Mouse (Mus musculus): ENCODE measurements around the gene Creb3l1. TPM values are rescaled to one million over a fixed set of nuclear protein-coding genes. Genes with fewer than 3 reads are reported as not detected.
A peak's percentile ranks its signal among the peaks of the same experiment; 100 is the strongest.

Creb3l1 gene
- polyA plus RNA-seq (2014; fragmentation: Nextera tagmentation; extraction: Ambion mirVana), result 3.5 and 3.6 TPM in 2 replicates

GRCm38 (mm10) chr2:92024274-92024672 lies at the start of gene Creb3l1:
Creb3l1 (minus strand) TSS chr2:92024502.
- Histone ChIP-seq H3K27me3 (ENCODE audit: control insufficient read depth, insufficient read depth, low read length) (peaks cover 19% of the 10 kb centered on the region; the same call in 1 of the 2 replicates), H3K36me3 (replicated peaks; ENCODE audit: control insufficient read depth, insufficient read depth) (no peaks in the 10 kb centered on the region), H3K4me2 (replicated peaks) (peak within 1 kb of the TSS; percentile 98), H3K4me3 (replicated peaks; ENCODE audit: low read length) (peak within 1 kb of the TSS; percentile 62), H3K27ac (no peak within 1 kb of the TSS), H3K9me3 (ENCODE audit: control insufficient read depth, low read length) (no peaks in the 10 kb centered on the region), H3K9ac (peak within 1 kb of the TSS; percentile 61), H3K4me1 (replicated peaks; ENCODE audit: control insufficient read depth, insufficient read depth, low read length) (peaks cover 8% of the 10 kb centered on the region)
- under 1% methylated on average over 23 of the region's 27 CpGs for whole genome bisulfite sequencing
- DNase-seq (ENCODE audit: low spot score), result peak; percentile 70
- ATAC-seq (ENCODE audit: low FRiP score), result peak; percentile 53; the same call in 1 of the 2 replicates

GRCm38 (mm10) chr2:92071143-92071542 lies 46.8 kb upstream of the Creb3l1 start:
- Histone ChIP-seq H3K4me3 (replicated peaks; ENCODE audit: low read length) (no peak overlapping the region), H3K27ac (no peak overlapping the region), H3K9me3 (ENCODE audit: control insufficient read depth, low read length) (no peaks in the 10 kb centered on the region), H3K4me1 (replicated peaks; ENCODE audit: control insufficient read depth, insufficient read depth, low read length) (no peaks in the 10 kb centered on the region), H3K36me3 (replicated peaks; ENCODE audit: control insufficient read depth, insufficient read depth) (no peaks in the 10 kb centered on the region), H3K4me2 (replicated peaks) (no peak overlapping the region), H3K27me3 (ENCODE audit: control insufficient read depth, insufficient read depth, low read length) (no peaks in the 10 kb centered on the region), H3K9ac (no peak overlapping the region)
- DNase-seq (ENCODE audit: low spot score) (no peak), ATAC-seq (ENCODE audit: low FRiP score) (no peak)
- WGBS, result 82% methylated on average over 4 of the region's 4 CpGs

DNA sequence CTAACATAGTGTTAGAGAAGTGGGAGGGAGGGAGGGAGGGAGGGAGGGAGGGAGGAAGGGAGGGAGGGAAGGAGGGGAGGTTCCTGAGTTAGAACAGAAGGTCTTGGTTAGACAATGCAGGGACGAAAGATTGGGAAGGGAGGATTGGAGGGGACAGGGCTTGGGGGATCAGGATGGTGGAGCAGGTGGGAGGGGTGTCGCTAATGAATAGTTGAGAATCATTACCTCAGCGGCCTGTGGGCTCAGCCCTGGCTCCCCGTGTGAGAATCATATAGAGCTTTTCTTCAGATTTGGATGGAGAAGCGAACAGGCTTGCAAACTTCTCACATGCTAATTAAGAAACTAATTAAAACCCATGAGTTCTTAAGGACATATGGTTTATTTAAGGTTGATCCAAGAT lies 45.3 kb upstream of the Creb3l1 start:
- no peak overlapping the region for H3K27ac ChIP-seq
- no peak overlapping the region for H3K9ac ChIP-seq
- no peaks in the 10 kb centered on the region for H3K27me3 ChIP-seq (ENCODE audit: control insufficient read depth, insufficient read depth, low read length)
- no peaks in the 10 kb centered on the region for H3K4me1 ChIP-seq (replicated peaks; ENCODE audit: control insufficient read depth, insufficient read depth, low read length)
- WGBS, result 56% methylated on average over 5 of the region's 5 CpGs
- no peaks in the 10 kb centered on the region for H3K9me3 ChIP-seq (ENCODE audit: control insufficient read depth, low read length)
- DNase-seq (ENCODE audit: low spot score) (no peak), ATAC-seq (ENCODE audit: low FRiP score) (no peak)
- no peak overlapping the region for H3K4me2 ChIP-seq (replicated peaks)
- no peak overlapping the region for H3K4me3 ChIP-seq (replicated peaks; ENCODE audit: low read length)
- no peaks in the 10 kb centered on the region for H3K36me3 ChIP-seq (replicated peaks; ENCODE audit: control insufficient read depth, insufficient read depth)

- H3K9me3 ChIP-seq (ENCODE audit: control insufficient read depth, low read length), result no peaks in the 10 kb centered on the region
- no peak overlapping the region for H3K27ac ChIP-seq
- H3K9ac ChIP-seq, result no peak overlapping the region
- 77% methylated on average over 3 of the region's 3 CpGs for WGBS
- DNase-seq (ENCODE audit: low spot score) (no peak), ATAC-seq (ENCODE audit: low FRiP score) (no peak)
- H3K4me3 ChIP-seq (replicated peaks; ENCODE audit: low read length), result no peak overlapping the region
- no peaks in the 10 kb centered on the region for H3K27me3 ChIP-seq (ENCODE audit: control insufficient read depth, insufficient read depth, low read length)
- H3K4me1 ChIP-seq (replicated peaks; ENCODE audit: control insufficient read depth, insufficient read depth, low read length), result no peaks in the 10 kb centered on the region
- H3K4me2 ChIP-seq (replicated peaks), result no peak overlapping the region
- no peaks in the 10 kb centered on the region for H3K36me3 ChIP-seq (replicated peaks; ENCODE audit: control insufficient read depth, insufficient read depth)
Measured at GRCm38 (mm10) chr2:92067600-92067999, 43.3 kb upstream of the Creb3l1 start.

DNA sequence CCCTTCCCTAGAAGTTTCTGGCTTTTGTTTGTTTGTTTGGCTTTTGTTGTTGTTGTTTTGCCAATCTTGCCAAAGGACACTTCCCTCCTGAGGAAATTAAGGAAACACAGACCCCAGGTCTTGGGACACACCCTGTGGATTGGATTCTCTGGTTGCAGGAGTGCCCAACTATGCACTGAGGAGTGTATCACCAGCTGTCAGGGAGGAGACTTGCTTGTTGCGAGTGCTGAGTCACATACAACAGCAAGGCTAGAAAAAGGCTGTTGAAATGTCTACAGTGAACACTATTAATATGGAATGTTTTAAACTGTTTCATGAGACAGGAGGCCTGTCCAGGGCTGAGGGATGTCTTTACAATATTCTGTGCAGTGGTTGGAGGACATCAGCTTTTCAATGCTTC lies 42.6 kb upstream of the Creb3l1 start:
- no peak for DNase-seq (ENCODE audit: low spot score)
- Histone ChIP-seq H3K27me3 (ENCODE audit: control insufficient read depth, insufficient read depth, low read length) (0 out of 2 replicates have a peak, but pooled peaks cover 4% of the 10 kb centered on the region), H3K4me2 (replicated peaks) (no peak overlapping the region), H3K9ac (no peak overlapping the region), H3K27ac (no peak overlapping the region), H3K9me3 (ENCODE audit: control insufficient read depth, low read length) (no peaks in the 10 kb centered on the region), H3K4me1 (replicated peaks; ENCODE audit: control insufficient read depth, insufficient read depth, low read length) (no peaks in the 10 kb centered on the region), H3K4me3 (replicated peaks; ENCODE audit: low read length) (no peak overlapping the region), H3K36me3 (replicated peaks; ENCODE audit: control insufficient read depth, insufficient read depth) (no peaks in the 10 kb centered on the region)
- ATAC-seq (ENCODE audit: low FRiP score), result no peak
- 77% methylated on average over 1 of the region's 1 CpGs for WGBS

- 65% methylated on average over 6 of the region's 6 CpGs for WGBS
- Histone ChIP-seq H3K27ac (no peak overlapping the region), H3K4me3 (replicated peaks; ENCODE audit: low read length) (no peak overlapping the region), H3K4me2 (replicated peaks) (no peak overlapping the region), H3K9me3 (ENCODE audit: control insufficient read depth, low read length) (no peaks in the 10 kb centered on the region), H3K36me3 (replicated peaks; ENCODE audit: control insufficient read depth, insufficient read depth) (no peaks in the 10 kb centered on the region), H3K9ac (no peak overlapping the region), H3K4me1 (replicated peaks; ENCODE audit: control insufficient read depth, insufficient read depth, low read length) (no peaks in the 10 kb centered on the region), H3K27me3 (ENCODE audit: control insufficient read depth, insufficient read depth, low read length) (0 out of 2 replicates have a peak, but pooled peaks cover 7% of the 10 kb centered on the region)
- ATAC-seq (ENCODE audit: low FRiP score) (no peak), DNase-seq (ENCODE audit: low spot score) (no peak)
Measured at GRCm38 (mm10) chr2:92065938-92066337, 41.6 kb upstream of the Creb3l1 start.

DNA sequence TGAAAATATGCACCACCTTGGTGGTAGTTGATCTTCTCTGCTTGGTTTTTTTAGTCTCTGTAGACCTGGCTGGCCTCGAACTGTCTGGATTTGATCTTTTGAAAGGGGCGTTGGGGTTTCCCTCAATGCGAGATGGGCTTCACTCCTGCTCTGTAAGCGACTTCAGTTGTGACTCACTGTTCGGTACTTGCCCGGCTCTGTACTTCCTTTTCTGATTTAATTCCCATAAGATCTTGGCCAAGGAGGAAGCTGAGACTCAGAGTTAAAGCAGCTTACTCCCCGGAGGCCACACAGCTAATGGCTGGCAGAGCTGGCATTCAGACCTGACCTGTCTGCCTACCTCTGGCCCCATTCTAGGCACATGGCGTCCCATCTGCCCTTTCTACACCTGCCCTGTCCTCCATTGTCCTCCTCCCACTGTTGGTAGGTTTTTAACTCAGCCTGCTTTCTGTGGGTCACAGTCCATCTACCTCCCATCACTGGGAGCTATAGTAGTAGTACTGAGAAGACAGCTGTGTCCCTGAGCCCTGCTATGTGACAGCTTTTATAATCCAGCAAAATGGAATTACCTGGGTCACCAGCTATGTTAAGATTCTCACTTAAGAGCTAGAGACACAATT lies 41.1 kb upstream of the Creb3l1 start:
- Histone ChIP-seq H3K4me1 (replicated peaks; ENCODE audit: control insufficient read depth, insufficient read depth, low read length) (no peaks in the 10 kb centered on the region), H3K4me2 (replicated peaks) (no peak overlapping the region), H3K4me3 (replicated peaks; ENCODE audit: low read length) (no peak overlapping the region), H3K27ac (no peak overlapping the region), H3K9ac (no peak overlapping the region), H3K9me3 (ENCODE audit: control insufficient read depth, low read length) (no peaks in the 10 kb centered on the region), H3K36me3 (replicated peaks; ENCODE audit: control insufficient read depth, insufficient read depth) (no peaks in the 10 kb centered on the region), H3K27me3 (ENCODE audit: control insufficient read depth, insufficient read depth, low read length) (0 out of 2 replicates have a peak, but pooled peaks cover 12% of the 10 kb centered on the region)
- 86% methylated on average over 8 of the region's 8 CpGs for WGBS
- DNase-seq (ENCODE audit: low spot score), result no peak
- no peak for ATAC-seq (ENCODE audit: low FRiP score)

DNA sequence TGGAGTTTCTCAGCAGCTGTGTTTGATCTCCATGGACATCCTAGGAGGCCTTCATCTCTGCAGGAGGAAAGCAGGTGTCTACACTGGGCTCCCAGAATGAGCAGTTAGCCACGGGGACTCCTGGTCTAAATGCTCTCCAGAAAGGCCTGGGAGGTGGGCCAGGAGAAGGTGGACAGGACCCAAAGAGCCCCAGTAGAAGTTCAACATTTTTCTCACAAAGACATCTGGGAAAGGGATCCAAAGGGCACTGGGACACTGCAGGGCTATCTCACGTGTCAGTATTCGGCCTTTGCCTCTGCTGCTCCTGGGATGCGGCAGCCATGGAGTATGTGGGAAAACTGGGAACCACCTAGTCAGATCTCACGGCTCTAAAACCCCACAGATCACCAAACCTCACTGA lies 38.8 kb upstream of the Creb3l1 start:
- DNase-seq (ENCODE audit: low spot score) (no peak), ATAC-seq (ENCODE audit: low FRiP score) (no peak)
- no peak overlapping the region for H3K27ac ChIP-seq
- no peaks in the 10 kb centered on the region for H3K36me3 ChIP-seq (replicated peaks; ENCODE audit: control insufficient read depth, insufficient read depth)
- H3K4me1 ChIP-seq (replicated peaks; ENCODE audit: control insufficient read depth, insufficient read depth, low read length), result peaks cover 6% of the 10 kb centered on the region; the same call in 1 of the 2 replicates
- H3K4me3 ChIP-seq (replicated peaks; ENCODE audit: low read length), result no peak overlapping the region
- 66% methylated on average over 5 of the region's 5 CpGs for WGBS
- 0 out of 2 replicates have a peak, but pooled peaks cover 13% of the 10 kb centered on the region for H3K27me3 ChIP-seq (ENCODE audit: control insufficient read depth, insufficient read depth, low read length)
- H3K4me2 ChIP-seq (replicated peaks), result no peak overlapping the region
- no peak overlapping the region for H3K9ac ChIP-seq
- no peaks in the 10 kb centered on the region for H3K9me3 ChIP-seq (ENCODE audit: control insufficient read depth, low read length)

- ATAC-seq (ENCODE audit: low FRiP score) (no peak), DNase-seq (ENCODE audit: low spot score) (no peak)
- Histone ChIP-seq H3K27me3 (ENCODE audit: control insufficient read depth, insufficient read depth, low read length) (peaks cover 20% of the 10 kb centered on the region; the same call in 1 of the 2 replicates), H3K4me1 (replicated peaks; ENCODE audit: control insufficient read depth, insufficient read depth, low read length) (peaks cover 8% of the 10 kb centered on the region; the same call in 1 of the 2 replicates), H3K27ac (no peak overlapping the region), H3K9ac (no peak overlapping the region), H3K4me2 (replicated peaks) (no peak overlapping the region), H3K4me3 (replicated peaks; ENCODE audit: low read length) (no peak overlapping the region), H3K9me3 (ENCODE audit: control insufficient read depth, low read length) (no peaks in the 10 kb centered on the region), H3K36me3 (replicated peaks; ENCODE audit: control insufficient read depth, insufficient read depth) (no peaks in the 10 kb centered on the region)
- 72% methylated on average over 5 of the region's 5 CpGs for WGBS
Measured at GRCm38 (mm10) chr2:92061337-92061736, 37.0 kb upstream of the Creb3l1 start.
